21 mouse cellular contexts compared by ENCODE assay signal in the genomic region with DNA sequence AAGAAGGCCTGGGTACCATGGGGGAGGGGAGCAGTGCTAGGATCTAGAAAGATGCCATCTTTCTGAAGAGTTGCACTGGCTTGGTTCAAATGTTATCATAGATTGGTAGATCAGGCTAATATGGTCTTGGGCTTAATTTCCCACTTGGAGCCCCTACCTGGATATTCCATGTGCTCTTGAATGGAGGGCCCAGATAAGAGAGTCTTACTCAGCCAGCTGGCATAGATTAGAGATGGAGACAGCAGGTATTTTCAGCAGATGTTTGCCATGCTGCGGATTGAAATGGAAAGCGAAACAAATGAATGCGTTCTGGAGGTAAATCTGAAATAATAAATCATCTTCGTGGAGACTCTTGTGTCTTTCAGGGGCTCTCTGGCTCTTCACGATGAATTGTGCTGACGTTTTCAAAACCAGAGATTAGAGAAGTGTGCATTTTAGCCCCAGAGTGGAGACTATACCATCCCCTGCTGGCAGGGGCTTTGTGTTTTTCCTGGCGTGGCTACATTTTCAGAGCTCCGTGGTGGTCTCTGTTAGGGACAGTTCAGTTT. TPM values are rescaled to one million over a fixed set of nuclear protein-coding genes. Genes with fewer than 3 reads are reported as not detected.
DNase-seq lines count a peak whose midpoint lies in the region; ATAC-seq and TF ChIP-seq lines count a peak whose summit lies in the region.
"Had no signal": no experiment of that assay in that cellular context is flagged by ENCODE, and none has a peak within 500 bp of the region (broad histone marks: within the 10 kb centered on the region; RNA-seq: fewer than 3 reads in every experiment).

No protein-coding gene starts in this region.

- no peak overlapping the region for H3K4me2 ChIP-seq in hindbrain, embryonic 16.5 days (ENCODE audit: low read length)
- peak overlapping the region; percentile 32 for H3K4me2 ChIP-seq in embryonic facial prominence, embryonic 12.5 days (replicated peaks)
- peak overlapping the region; percentile 20 for H3K4me2 ChIP-seq in limb, embryonic 14.5 days (replicated peaks; ENCODE audit: low read depth, low read length, severe bottlenecking)
- H3K4me2 ChIP-seq: forebrain, embryonic 15.5 days; heart, embryonic 15.5 days; lung, embryonic 14.5 days; midbrain, embryonic 15.5 days had no signal

- H3K9ac ChIP-seq in hindbrain, embryonic 16.5 days (ENCODE audit: low read depth, low read length), result no peak overlapping the region
- H3K9ac ChIP-seq in embryonic facial prominence, embryonic 12.5 days, result no peak overlapping the region
- H3K9ac ChIP-seq in limb, embryonic 14.5 days (ENCODE audit: low read depth, low read length, severe bottlenecking), result no peak overlapping the region
- H3K9ac ChIP-seq: forebrain, embryonic 15.5 days; heart, embryonic 15.5 days; lung, embryonic 14.5 days; midbrain, embryonic 15.5 days had no signal

- H3K27ac ChIP-seq in hindbrain, embryonic 10.5 days, result peak overlapping the region; percentile 23; the same call in 1 of the 2 replicates
- no peak overlapping the region for H3K27ac ChIP-seq in hindbrain, embryonic 16.5 days (ENCODE audit: low read depth, low read length)
- H3K27ac ChIP-seq in embryonic facial prominence, embryonic 12.5 days, result peak overlapping the region; percentile 82
- H3K27ac ChIP-seq in limb, embryonic 14.5 days (replicated peaks; ENCODE audit: low read depth, low read length), result no peak overlapping the region
- H3K27ac ChIP-seq: forebrain, embryonic 15.5 days; heart, embryonic 15.5 days; kidney, postnatal 0 days; macrophage; midbrain, embryonic 15.5 days had no signal

- no peaks in the 10 kb centered on the region for H3K9me3 ChIP-seq in hindbrain, embryonic 10.5 days
- H3K9me3 ChIP-seq in hindbrain, embryonic 16.5 days (ENCODE audit: control insufficient read depth, low read length), result no peaks in the 10 kb centered on the region
- no peaks in the 10 kb centered on the region for H3K9me3 ChIP-seq in embryonic facial prominence, embryonic 12.5 days
- no peaks in the 10 kb centered on the region for H3K9me3 ChIP-seq in limb, embryonic 14.5 days (ENCODE audit: control insufficient read depth, low read length)
- H3K9me3 ChIP-seq: forebrain, embryonic 15.5 days; heart, embryonic 15.5 days; midbrain, embryonic 15.5 days had no signal

- WGBS in hindbrain, embryonic 10.5 days, result 54% methylated on average over 8 of the region's 8 CpGs
- 50% methylated on average over 8 of the region's 8 CpGs for WGBS in hindbrain, embryonic 16.5 days
- 27% methylated on average over 8 of the region's 8 CpGs for WGBS in embryonic facial prominence, embryonic 12.5 days
- WGBS in limb, embryonic 14.5 days, result 32% methylated on average over 8 of the region's 8 CpGs

- ATAC-seq in hindbrain, embryonic 16.5 days, result no peak
- ATAC-seq in embryonic facial prominence, embryonic 12.5 days (ENCODE audit: insufficient number of reproducible peaks, insufficient read depth, low FRiP score, low TSS enrichment), result no peak
- no peak for ATAC-seq in limb, embryonic 14.5 days (ENCODE audit: low FRiP score, low read depth)
- ATAC-seq: forebrain, embryonic 15.5 days; inflammation-experienced regulatory T-cells, adult 6 months; midbrain, embryonic 15.5 days had no signal

- TF ChIP-seq POLR2A in limb, embryonic 14.5 days (IDR thresholded peaks at IDR 0.05; ENCODE audit: borderline replicate concordance, extremely low read depth, insufficient read depth, insufficient read length), result no peak

- peaks cover 76% of the 10 kb centered on the region for H3K4me1 ChIP-seq in hindbrain, embryonic 10.5 days (replicated peaks)
- H3K4me1 ChIP-seq in hindbrain, embryonic 16.5 days (ENCODE audit: control insufficient read depth, insufficient read depth, low read depth, low read length), result peaks cover 16% of the 10 kb centered on the region
- H3K4me1 ChIP-seq in embryonic facial prominence, embryonic 12.5 days, result peaks cover 68% of the 10 kb centered on the region
- peaks cover 70% of the 10 kb centered on the region for H3K4me1 ChIP-seq in limb, embryonic 14.5 days (ENCODE audit: control insufficient read depth, insufficient read depth, low read length)

- H3K27me3 ChIP-seq in hindbrain, embryonic 10.5 days (ENCODE audit: insufficient read depth, poor library complexity, severe bottlenecking), result peaks cover 14% of the 10 kb centered on the region; the same call in 1 of the 2 replicates
- no peaks in the 10 kb centered on the region for H3K27me3 ChIP-seq in hindbrain, embryonic 16.5 days (replicated peaks; ENCODE audit: control insufficient read depth, insufficient read depth, low read length)
- H3K27me3 ChIP-seq in embryonic facial prominence, embryonic 12.5 days, result no peaks in the 10 kb centered on the region
- no peaks in the 10 kb centered on the region for H3K27me3 ChIP-seq in limb, embryonic 14.5 days (ENCODE audit: control insufficient read depth, insufficient read depth, low read length)
- H3K27me3 ChIP-seq: CH12.LX; forebrain, embryonic 15.5 days; heart, embryonic 15.5 days; midbrain, embryonic 15.5 days had no signal

- H3K4me3 ChIP-seq in hindbrain, embryonic 10.5 days, result no peak overlapping the region
- no peak overlapping the region for H3K4me3 ChIP-seq in hindbrain, embryonic 16.5 days (ENCODE audit: low read length)
- H3K4me3 ChIP-seq in embryonic facial prominence, embryonic 12.5 days, result no peak overlapping the region
- H3K4me3 ChIP-seq in limb, embryonic 14.5 days (replicated peaks; ENCODE audit: low read length), result no peak overlapping the region
- H3K4me3 ChIP-seq: forebrain, embryonic 15.5 days; heart, embryonic 15.5 days; midbrain, embryonic 15.5 days had no signal

- DNase-seq in hindbrain, embryonic 10.5 days (ENCODE audit: low spot score), result no peak
- DNase-seq in CD4-positive helper T cell, adult 2 months (ENCODE audit: low read depth, low spot score), result peak; percentile 12
- no peak for DNase-seq in limb, embryonic 14.5 days (ENCODE audit: low spot score)
- no peak for DNase-seq in thymus, adult 18-20 months
- DNase-seq in adrenal gland, postnatal 14 days, result no peak
- no peak for DNase-seq in urinary bladder, postnatal 14 days (ENCODE audit: low spot score)
- DNase-seq: adrenal gland, adult 8-10 months; cerebellum, adult 11-12 months; cerebellum, postnatal 36 days; left cerebral cortex, postnatal 4 days; lung, embryonic 14.5 days; thymus, postnatal 36 days had no signal

- no peaks in the 10 kb centered on the region for H3K36me3 ChIP-seq in hindbrain, embryonic 10.5 days
- no peaks in the 10 kb centered on the region for H3K36me3 ChIP-seq in hindbrain, embryonic 16.5 days (ENCODE audit: control insufficient read depth, insufficient read depth, low read length)
- 0 out of 2 replicates have a peak, but pooled peaks cover 3% of the 10 kb centered on the region for H3K36me3 ChIP-seq in embryonic facial prominence, embryonic 12.5 days
- 0 out of 2 replicates have a peak, but pooled peaks cover 5% of the 10 kb centered on the region for H3K36me3 ChIP-seq in limb, embryonic 14.5 days (ENCODE audit: control insufficient read depth, insufficient read depth, low read length)
- H3K36me3 ChIP-seq: forebrain, embryonic 15.5 days; heart, embryonic 15.5 days; midbrain, embryonic 15.5 days had no signal

RNA-seq across cellular contexts. Expression of a gene that starts 4.8 kb away (rescaled TPM):
- 8.0 and 8.1 TPM in 2 replicates for polyA plus RNA-seq in hindbrain, embryonic 10.5 days (2016; fragmentation: Nextera tagmentation; extraction: Ambion mirVana)
- 7.8 and 9.6 TPM in 2 replicates for polyA plus RNA-seq in hindbrain, embryonic 16.5 days (2015; fragmentation: Nextera tagmentation; extraction: Ambion mirVana)
- 33.1 and 33.7 TPM in 2 replicates for polyA plus RNA-seq in embryonic facial prominence, embryonic 12.5 days (2016; fragmentation: Nextera tagmentation; extraction: Ambion mirVana)
- 29.6 and 34.1 TPM in 2 replicates for polyA plus RNA-seq in limb, embryonic 14.5 days (2012; rRNA removed)
- polyA plus RNA-seq in limb, embryonic 14.5 days (2014; fragmentation: Nextera tagmentation; extraction: Ambion mirVana), result 10.9 and 16.5 TPM in 2 replicates
- 22.7 and 32.0 TPM in 2 replicates for total RNA-seq in adrenal gland, postnatal 14 days (2021)

Comparison
In these comparisons a context has a peak if more than half of its experiments do, and no peak if none do; other contexts are left out.
1. H3K27ac ChIP-seq: peak in hindbrain, embryonic 10.5 days (single experiment) and embryonic facial prominence, embryonic 12.5 days (single experiment); none in hindbrain, embryonic 16.5 days (single experiment) and limb, embryonic 14.5 days (single experiment).